Mouse (Mus musculus): ENCODE measurements at regions not wholly inside any gene's neighbourhood (a gene's known extent, or its start where the extent isn't known, plus 50 kb on each side); places are given as distances from the start of the nearest gene placed in this dataset.
"Not testable (repeated sequence)": the region's sequence is repeated elsewhere in the genome, so short reads cannot be mapped to it uniquely, and the experiment has no call there.

DNA sequence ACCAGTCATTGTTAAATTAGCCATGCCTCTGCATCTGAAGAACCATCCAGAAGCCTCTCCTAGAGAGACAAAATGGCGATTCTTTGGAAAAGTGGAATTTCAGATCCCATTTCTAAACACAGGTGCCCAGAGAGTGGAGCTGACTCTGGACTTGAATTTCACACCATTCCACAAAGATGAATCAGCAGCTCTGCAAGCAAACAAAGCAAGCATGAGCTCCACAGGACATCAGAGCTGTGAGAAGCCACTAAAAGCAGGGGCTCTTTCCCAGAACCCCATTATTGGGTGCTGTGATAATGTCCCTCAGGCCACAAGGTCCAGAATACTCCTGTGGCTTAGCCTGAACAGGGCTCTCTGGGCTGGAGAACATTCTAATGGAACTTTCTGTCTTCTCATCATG, 119.4 kb upstream of the Tenm4 start:
- DNase-seq (ENCODE audit: extremely low spot score in 1 of 2, low spot score in 1 of 2): no peak

DNA sequence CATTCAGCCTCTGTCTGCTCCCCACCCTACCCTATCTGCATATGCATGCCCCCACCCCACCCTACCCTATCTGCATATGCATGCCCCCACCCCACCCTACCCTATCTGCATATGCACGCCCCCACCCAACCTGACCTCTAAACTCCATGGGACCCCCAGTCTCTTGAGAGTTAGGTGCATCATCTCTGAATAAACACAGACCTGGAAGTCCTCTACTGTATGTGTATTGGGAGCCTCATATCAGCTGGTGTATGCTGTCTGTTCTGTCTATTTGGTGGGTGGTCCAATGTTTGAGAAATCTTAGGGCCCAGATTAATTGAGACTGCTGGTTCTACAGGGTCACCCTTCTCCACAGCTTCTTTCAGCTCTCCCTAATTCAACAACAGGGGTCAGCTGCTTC, 109.4 kb upstream of the Tenm4 start:
- not testable (repeated sequence) for DNase-seq (ENCODE audit: extremely low spot score in 1 of 2, low spot score in 1 of 2)

DNA sequence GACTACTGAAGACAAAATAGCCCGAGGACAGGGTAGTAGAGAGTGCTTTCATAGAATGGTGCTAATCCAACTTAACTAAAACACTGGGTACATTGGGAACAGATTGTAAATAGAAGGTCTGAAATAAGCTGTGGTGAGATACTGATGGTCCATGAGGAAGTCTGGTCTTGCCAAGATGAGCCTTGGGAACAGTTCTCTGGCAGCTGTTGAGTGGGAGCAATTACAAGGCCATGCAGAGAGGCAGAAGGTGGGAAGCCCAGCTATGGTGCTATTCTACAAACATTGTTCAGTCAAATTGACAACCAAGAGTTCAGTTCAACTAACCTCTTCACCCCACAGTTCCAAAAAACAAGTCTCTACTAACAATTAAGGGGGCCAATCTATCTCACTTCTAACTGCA, 92.5 kb upstream of the Tenm4 start:
- peak; percentile 19 to 60 for DNase-seq (ENCODE audit: extremely low spot score in 1 of 2, low spot score in 1 of 2)

DNA sequence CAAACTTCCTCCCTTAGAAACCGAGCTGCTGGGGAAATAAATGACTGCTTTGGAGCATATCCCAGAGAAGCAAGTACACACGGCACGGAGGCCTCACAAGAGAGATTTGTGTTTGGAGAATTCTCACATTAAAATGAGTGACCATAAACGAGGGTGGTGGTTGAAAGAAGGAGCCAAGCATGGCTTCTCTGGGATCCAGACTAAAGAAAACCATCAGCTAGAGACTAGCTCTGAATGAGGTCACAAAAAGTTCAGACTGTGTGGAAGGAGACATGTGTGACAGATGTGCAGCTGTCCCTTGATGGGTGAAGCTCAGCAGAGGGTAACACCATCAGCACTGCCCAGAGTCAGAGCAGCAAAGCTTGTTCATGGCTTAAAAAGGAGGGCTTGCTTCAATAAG, 89.4 kb upstream of the Tenm4 start:
- no peak for DNase-seq (ENCODE audit: extremely low spot score in 1 of 2, low spot score in 1 of 2)

DNA sequence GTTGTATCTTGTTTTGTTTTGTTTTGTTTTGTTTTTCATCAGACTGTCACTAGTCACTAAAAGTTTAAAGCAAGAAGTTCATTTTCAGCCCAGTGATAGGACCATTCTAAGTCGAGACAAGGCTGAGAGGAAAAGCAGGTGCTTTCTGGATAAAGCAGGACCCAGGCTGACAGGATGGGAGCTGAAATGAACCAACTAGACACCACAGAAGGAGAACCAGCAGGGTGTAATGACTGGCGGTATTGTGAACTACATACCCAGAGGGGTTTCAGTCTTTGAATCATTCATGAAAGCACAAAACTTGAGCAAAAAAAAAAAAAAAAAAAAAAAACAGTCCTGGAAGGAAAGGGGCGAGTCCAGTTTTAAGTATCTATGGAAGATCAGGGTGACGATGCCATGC, 75.9 kb upstream of the Tenm4 start:
- no peak for DNase-seq (ENCODE audit: extremely low spot score in 1 of 2, low spot score in 1 of 2)

DNA sequence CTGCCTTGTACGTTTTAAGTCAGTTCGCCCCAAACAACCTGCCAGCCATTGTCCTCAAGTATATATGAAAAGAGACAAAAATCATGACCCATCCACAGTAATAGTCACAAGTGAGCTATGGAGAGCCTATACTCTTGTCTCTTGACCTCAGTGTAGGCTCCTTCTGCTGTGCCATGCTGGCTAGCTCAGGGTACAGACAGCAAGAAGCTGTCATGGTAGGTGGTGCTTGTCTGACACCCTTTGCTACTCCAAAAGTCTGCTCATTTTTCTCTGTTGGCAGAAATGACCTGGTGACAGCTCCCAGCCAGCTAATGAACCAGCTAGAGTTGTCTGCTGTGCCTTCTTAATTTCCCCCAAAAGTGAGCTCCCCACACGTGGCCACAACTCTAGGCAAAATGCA, 75.3 kb upstream of the Tenm4 start:
- DNase-seq (ENCODE audit: extremely low spot score in 1 of 2, low spot score in 1 of 2): no peak

DNA sequence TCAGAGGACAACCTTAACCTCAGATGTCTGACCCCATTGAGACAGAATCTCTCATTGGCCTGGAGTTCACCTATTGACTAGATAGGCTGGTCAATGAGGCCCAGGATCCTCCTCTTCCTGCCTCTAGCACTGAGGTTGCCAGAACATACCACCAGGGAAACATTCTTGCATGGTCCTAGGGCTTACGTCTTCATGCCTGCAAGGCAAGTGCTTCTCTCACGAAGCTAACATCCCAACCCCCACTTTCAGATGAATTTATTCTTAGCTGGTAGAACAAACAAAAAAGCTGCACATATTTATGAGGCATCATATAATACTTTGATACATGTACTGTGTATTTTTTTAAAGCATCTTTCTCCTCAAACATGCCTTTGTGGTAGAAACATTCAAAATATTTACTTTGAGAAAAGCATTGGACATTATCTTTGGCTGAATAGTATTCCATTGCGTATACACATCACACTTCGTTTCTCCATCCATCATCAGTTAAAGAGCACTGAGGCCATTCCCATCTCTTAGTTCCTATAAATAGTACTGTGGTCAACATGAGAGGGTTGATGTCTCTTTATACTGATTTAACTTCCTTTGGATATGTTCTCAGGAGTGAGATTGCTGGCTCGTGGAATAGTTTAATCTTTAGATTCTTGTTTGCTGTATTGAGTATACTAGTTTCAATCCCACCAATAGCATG, 72.2 kb upstream of the Tenm4 start:
- DNase-seq (ENCODE audit: extremely low spot score in 1 of 2, low spot score in 1 of 2): no peak

DNA sequence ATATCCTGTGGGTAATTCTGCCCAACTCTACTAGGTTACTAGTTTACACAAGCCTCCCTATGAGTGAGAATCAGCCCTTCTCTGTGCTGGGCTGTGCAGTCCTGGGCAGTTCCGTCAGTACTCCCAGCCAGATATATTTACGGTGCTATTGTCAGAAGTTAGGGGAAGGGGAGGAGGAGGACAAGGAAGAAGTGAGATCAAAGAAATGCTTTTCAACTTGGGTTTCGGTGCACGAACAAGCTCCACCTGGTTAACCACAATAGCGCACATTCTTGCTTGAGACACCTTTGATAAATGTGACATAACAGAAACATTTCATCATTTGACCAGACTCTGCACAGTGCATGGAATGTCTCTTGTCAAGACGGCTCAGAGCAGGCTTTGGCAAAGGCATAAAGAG, 68.3 kb upstream of the Tenm4 start:
- DNase-seq (ENCODE audit: extremely low spot score in 1 of 2, low spot score in 1 of 2): no peak

DNA sequence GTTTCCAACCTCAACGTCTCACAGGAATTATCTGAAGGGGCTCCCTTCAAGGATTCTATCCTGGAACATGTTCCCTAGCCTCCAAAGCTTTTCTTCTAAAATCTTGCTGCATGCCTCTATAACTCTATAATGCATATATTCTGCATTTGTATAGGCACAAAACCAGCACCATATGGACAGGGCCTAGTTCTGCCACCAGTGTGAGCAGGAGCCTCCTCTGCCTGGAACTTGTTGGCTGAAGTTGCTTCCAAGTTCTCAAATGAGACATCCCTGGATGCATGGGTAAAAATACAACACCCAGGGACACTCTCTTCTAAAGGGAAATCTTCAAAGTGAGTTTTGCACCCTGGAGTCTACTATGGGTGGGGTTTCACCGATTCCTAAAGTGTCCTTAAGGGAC, 62.3 kb upstream of the Tenm4 start:
- DNase-seq (ENCODE audit: extremely low spot score in 1 of 2, low spot score in 1 of 2): peak in 1 of 2 experiments; percentile 27

DNA sequence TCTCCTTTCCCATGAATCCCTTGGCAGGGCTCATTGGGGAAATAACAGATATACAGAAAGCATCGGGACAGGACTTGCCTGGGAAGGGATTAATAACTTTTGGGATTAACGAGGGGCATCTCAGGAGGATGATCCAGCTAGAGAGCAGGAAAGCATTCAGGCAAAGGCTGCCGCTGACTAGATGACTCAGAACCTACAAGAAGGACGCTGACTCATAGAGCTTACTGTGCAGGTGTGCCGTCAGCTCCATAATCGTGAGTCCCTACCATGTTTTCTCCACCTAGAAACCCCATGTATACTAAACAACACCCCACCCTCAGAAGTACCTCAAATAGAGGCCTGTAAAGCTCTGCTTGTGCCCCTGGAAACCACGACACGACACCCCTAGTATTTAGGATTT, 50.9 kb upstream of the Tenm4 start:
- peak in 1 of 2 experiments; percentile 30 for DNase-seq (ENCODE audit: extremely low spot score in 1 of 2, low spot score in 1 of 2)
